Mouse (Mus musculus) embryonic facial prominence, embryonic 13.5 days (tissue): ENCODE measurements around the gene Cnfn. TPM values are rescaled to one million over a fixed set of nuclear protein-coding genes. Genes with fewer than 3 reads are reported as not detected.

ENCODE experiments used
- polyA plus RNA-seq: library from polyadenylated mRNA; unstranded; fragments of >200 nt; fragmentation: Nextera tagmentation; extraction: Ambion mirVana; gene quantifications from 2 replicates; pipeline ENCODE4 v1.2.1, GENCODE M21; 2015

Cnfn gene
- polyA plus RNA-seq, 1 experiment from 2014 or later: 7.0 TPM

Other genes with a start within 250 kb of the Cnfn start
- 0.91 and 1.3 TPM in 2 replicates for gene Pou2f2, start 190.0 kb downstream of the Cnfn start, polyA plus RNA-seq
- 8.7 and 9.9 TPM in 2 replicates for gene Dedd2, start 149.1 kb downstream of the Cnfn start, polyA plus RNA-seq
- 2.9 and 3.4 TPM in 2 replicates for gene Zfp526, start 148.3 kb downstream of the Cnfn start, polyA plus RNA-seq
- gene Gsk3a, start 131.9 kb downstream of the Cnfn start, polyA plus RNA-seq: 11.4 and 14.4 TPM in 2 replicates
- gene Erf, start 119.0 kb downstream of the Cnfn start, polyA plus RNA-seq: 22.2 and 25.3 TPM in 2 replicates
- 46.2 and 47.4 TPM in 2 replicates for gene Cic, start 102.0 kb downstream of the Cnfn start, polyA plus RNA-seq
- 315 and 322 TPM in 2 replicates for gene Pafah1b3, start 71.7 kb downstream of the Cnfn start, polyA plus RNA-seq
- gene Prr19, start 68.3 kb downstream of the Cnfn start, polyA plus RNA-seq: 0.60 and 0.92 TPM in 2 replicates
- 2.2 and 2.5 TPM in 2 replicates for gene Tmem145, start 63.6 kb downstream of the Cnfn start, polyA plus RNA-seq
- 17.6 and 18.5 TPM in 2 replicates for gene Megf8, start 52.6 kb downstream of the Cnfn start, polyA plus RNA-seq
- gene Lipe, start 29.0 kb upstream of the Cnfn start, polyA plus RNA-seq: 9.5 and 9.9 TPM in 2 replicates
- gene Cxcl17, start 43.2 kb upstream of the Cnfn start, polyA plus RNA-seq: 0.85 TPM in 1 of 2 replicates, not detected in the other
- gene Ceacam1, start 107.9 kb upstream of the Cnfn start, polyA plus RNA-seq: 0.91 and 2.0 TPM in 2 replicates
- 0.15 TPM in 1 of 2 replicates, not detected in the other for gene Ceacam2, start 170.1 kb upstream of the Cnfn start, polyA plus RNA-seq
- gene Erich4, start 246.2 kb upstream of the Cnfn start, polyA plus RNA-seq: not detected in 2 replicates
- gene Dmac2, start 249.7 kb upstream of the Cnfn start, polyA plus RNA-seq: 36.3 and 37.9 TPM in 2 replicates